Mouse (Mus musculus) lung, adult 2 months (tissue): Measurements from ENCODE around the gene Gm21764. TPM values are rescaled to one million over a fixed set of nuclear protein-coding genes. Genes with fewer than 3 reads are reported as not detected.
"Not testable (repeated sequence)": the region's sequence is repeated elsewhere in the genome, so short reads cannot be mapped to it uniquely, and the experiment has no call there.

Experiments
- DNase-seq: peaks from one replicate; pipeline ENCODE4 v3.0.0; 2022
- H3K4me1 ChIP-seq: fragments of 200-500 bp; 2 replicates; pipeline ENCODE4 v1.6.1; 2011; ENCODE audit warnings: low read length; ENCODE audit not compliant: control insufficient read depth, insufficient read depth
- H3K4me3 ChIP-seq: fragments of 200-500 bp; replicated peaks from 2 replicates; pipeline ENCODE3; 2011; ENCODE audit warnings: low read depth, mild to moderate bottlenecking, control low read depth, low read length; ENCODE audit errors: extremely low read depth
- WGBS: fragments of 180-500 bp; shearing (Covaris S2); methylation state at CpG from one replicate; pipeline ENCODE4 v1.1.7; 2018; 5-methylcytosine and 5-hydroxymethylcytosine counted together
- polyA plus RNA-seq: library from polyadenylated mRNA; depleted of rRNA; stranded (reverse); fragments of >200 nt; gene quantifications from 2 replicates; pipeline ENCODE4 v1.2.3, GENCODE M21; 2012; rRNA removed

Gm21764 gene
- not detected in 2 replicates for polyA plus RNA-seq

GRCm38 (mm10) chrY:18061712-18062111 lies at the start of gene Gm21764:
Gene Gm21764, minus strand, starts transcription at chrY:18061812.
- not testable (repeated sequence) for H3K4me3 ChIP-seq, DNase-seq, H3K4me1 ChIP-seq
- no CpG with 5 or more reads among the region's 3 CpGs for WGBS

GRCm38 (mm10) chrY:18088816-18089215 lies 27.2 kb upstream of the Gm21764 start, which contains the start of gene Ssty1:
Gene Ssty1, plus strand, starts transcription at chrY:18089116.
- H3K4me1 ChIP-seq, DNase-seq, H3K4me3 ChIP-seq: not testable (repeated sequence)

Other genes with a start within 250 kb of the Gm21764 start
- gene Gm21904, start 215.5 kb downstream of the Gm21764 start, polyA plus RNA-seq: not detected in 2 replicates
- not detected in 2 replicates for gene Gm20772, start 187.1 kb downstream of the Gm21764 start, polyA plus RNA-seq
- gene Gm20831, start 187.1 kb downstream of the Gm21764 start, polyA plus RNA-seq: not detected in 2 replicates
- not detected in 2 replicates for gene Srsy, start 124.5 kb downstream of the Gm21764 start, polyA plus RNA-seq
- not detected in 2 replicates for gene Ssty1, start 27.3 kb upstream of the Gm21764 start, polyA plus RNA-seq